Mouse (Mus musculus) kidney, embryonic 15.5 days (tissue): ENCODE results near the gene Cdca4. TPM values are rescaled to one million over a fixed set of nuclear protein-coding genes. Genes with fewer than 3 reads are reported as not detected.
A peak's percentile ranks its signal among the peaks of the same experiment; 100 is the strongest.

Source experiments
- ATAC-seq: fragments of 200-750 bp; cut with Nextera tagmentation; replicated peaks from 2 replicates; pipeline ENCODE4 v1.8.0; 2017; ENCODE audit warnings: moderate TSS enrichment; ENCODE audit not compliant: low FRiP score
- H3K27ac ChIP-seq: fragments of 300-500 bp; sonication (generic); 2 replicates; pipeline ENCODE4 v1.5.1; 2015; ENCODE audit warnings: mild to moderate bottlenecking, inconsistent platforms
- H3K27me3 ChIP-seq: fragments of 300-500 bp; sonication (generic); 2 replicates; pipeline ENCODE4 v1.6.1; 2015; ENCODE audit warnings: inconsistent platforms
- H3K36me3 ChIP-seq: fragments of 300-500 bp; sonication (generic); 2 replicates; pipeline ENCODE4 v1.6.1; 2015; ENCODE audit warnings: inconsistent platforms
- H3K4me1 ChIP-seq: fragments of 300-500 bp; sonication (generic); 2 replicates; pipeline ENCODE4 v1.6.1; 2015; ENCODE audit warnings: inconsistent platforms
- H3K4me2 ChIP-seq: fragments of 300-500 bp; sonication (generic); 2 replicates; pipeline ENCODE4 v1.6.1; 2015; ENCODE audit warnings: moderate library complexity, mild to moderate bottlenecking, inconsistent platforms
- H3K4me3 ChIP-seq: fragments of 300-500 bp; sonication (generic); replicated peaks from 2 replicates; pipeline ENCODE4 v1.5.1; 2015; ENCODE audit warnings: mild to moderate bottlenecking, inconsistent platforms
- H3K9ac ChIP-seq: fragments of 300-500 bp; sonication (generic); 2 replicates; pipeline ENCODE4 v1.6.1; 2015; ENCODE audit warnings: mild to moderate bottlenecking, inconsistent platforms
- H3K9me3 ChIP-seq: fragments of 300-500 bp; sonication (generic); replicated peaks from 2 replicates; pipeline ENCODE4 v1.6.1; 2016; ENCODE audit warnings: inconsistent platforms
- WGBS: fragments of 180-500 bp; shearing (Covaris S2); methylation state at CpG from one replicate; pipeline ENCODE4 v1.1.7; 2015; ENCODE audit warnings: mixed read lengths; 5-methylcytosine and 5-hydroxymethylcytosine counted together
- polyA plus RNA-seq: library from polyadenylated mRNA; unstranded; fragments of >200 nt; fragmentation: Nextera tagmentation; extraction: Ambion mirVana; gene quantifications from 2 replicates; pipeline ENCODE4 v1.2.1, GENCODE M21; 2015

Cdca4 gene
- 113 and 122 TPM in 2 replicates for polyA plus RNA-seq

- Histone ChIP-seq H3K4me2 (peak within 1 kb of the TSS; percentile 73), H3K4me3 (peak within 1 kb of the TSS; percentile 94), H3K27ac (peak within 1 kb of the TSS; percentile 96), H3K9me3 (no peaks in the 10 kb centered on the region), H3K4me1 (peaks cover 48% of the 10 kb centered on the region), H3K27me3 (no peaks in the 10 kb centered on the region), H3K36me3 (peaks cover 45% of the 10 kb centered on the region), H3K9ac (peak within 1 kb of the TSS; percentile 97)
- ATAC-seq: peak; percentile 98
- WGBS: under 1% methylated on average over 62 of the region's 72 CpGs
These were observed at the start of gene Cdca4 for GRCm38 (mm10) chr12:112829244-112829864. TSS of gene Cdca4 (minus strand) at chr12:112829423.

- Histone ChIP-seq H3K36me3 (no peaks in the 10 kb centered on the region), H3K9me3 (no peaks in the 10 kb centered on the region), H3K27ac (no peak overlapping the region), H3K4me3 (peak overlapping the region; percentile 40), H3K9ac (peak overlapping the region; percentile 21; the same call in 1 of the 2 replicates), H3K4me1 (peaks cover 37% of the 10 kb centered on the region), H3K4me2 (peak overlapping the region; percentile 69), H3K27me3 (peaks cover 76% of the 10 kb centered on the region)
- ATAC-seq: no peak; the same call in 1 of the 2 replicates
- WGBS: under 1% methylated on average over 31 of the region's 37 CpGs
These were observed 48.4 kb upstream of the Cdca4 start for GRCm38 (mm10) chr12:112877607-112878020.

GRCm38 (mm10) chr12:112877073-112877576 is 47.9 kb upstream of the Cdca4 start:
- Histone ChIP-seq H3K36me3 (no peaks in the 10 kb centered on the region), H3K9me3 (no peaks in the 10 kb centered on the region), H3K4me1 (peaks cover 37% of the 10 kb centered on the region), H3K27me3 (peaks cover 81% of the 10 kb centered on the region), H3K27ac (no peak overlapping the region), H3K4me2 (peak overlapping the region; percentile 69), H3K9ac (peak overlapping the region; percentile 21; the same call in 1 of the 2 replicates), H3K4me3 (peak overlapping the region; percentile 40)
- 5% methylated on average over 17 of the region's 17 CpGs for WGBS
- no peak for ATAC-seq

- H3K27ac ChIP-seq: no peak overlapping the region
- ATAC-seq: 0 out of 2 replicates have a peak, but pooled peaks have one; percentile 30
- WGBS: 4% methylated on average over 28 of the region's 28 CpGs
- peak overlapping the region; percentile 40 for H3K4me3 ChIP-seq
- peak overlapping the region; percentile 69 for H3K4me2 ChIP-seq
- peak overlapping the region; percentile 12; the same call in 1 of the 2 replicates for H3K9ac ChIP-seq
- no peaks in the 10 kb centered on the region for H3K9me3 ChIP-seq
- peaks cover 37% of the 10 kb centered on the region for H3K4me1 ChIP-seq
- H3K36me3 ChIP-seq: no peaks in the 10 kb centered on the region
- H3K27me3 ChIP-seq: peaks cover 86% of the 10 kb centered on the region
These were observed 47.3 kb upstream of the Cdca4 start for GRCm38 (mm10) chr12:112876332-112877072.

GRCm38 (mm10) chr12:112875225-112876013 is 46.2 kb upstream of the Cdca4 start:
- ATAC-seq: peak; percentile 57
- Histone ChIP-seq H3K27ac (no peak overlapping the region), H3K4me1 (peaks cover 45% of the 10 kb centered on the region), H3K9me3 (no peaks in the 10 kb centered on the region), H3K36me3 (no peaks in the 10 kb centered on the region), H3K4me2 (no peak overlapping the region), H3K4me3 (no peak overlapping the region), H3K27me3 (peaks cover 91% of the 10 kb centered on the region), H3K9ac (no peak overlapping the region)
- 23% methylated on average over 16 of the region's 16 CpGs for WGBS

- 0 out of 2 replicates have a peak overlapping the region, but pooled peaks have one; percentile 18 for H3K9ac ChIP-seq
- peaks cover 53% of the 10 kb centered on the region for H3K4me1 ChIP-seq
- H3K9me3 ChIP-seq: no peaks in the 10 kb centered on the region
- no peaks in the 10 kb centered on the region for H3K36me3 ChIP-seq
- no peak overlapping the region for H3K27ac ChIP-seq
- peak overlapping the region; percentile 64 for H3K4me2 ChIP-seq
- H3K4me3 ChIP-seq: peak overlapping the region; percentile 31
- 11% methylated on average over 22 of the region's 22 CpGs for WGBS
- ATAC-seq: 0 out of 2 replicates have a peak, but pooled peaks have one; percentile 11
- peaks cover 84% of the 10 kb centered on the region for H3K27me3 ChIP-seq
These were observed 45.0 kb upstream of the Cdca4 start for GRCm38 (mm10) chr12:112874199-112874598.

- H3K27ac ChIP-seq: no peak overlapping the region
- 19% methylated on average over 18 of the region's 18 CpGs for WGBS
- no peaks in the 10 kb centered on the region for H3K9me3 ChIP-seq
- H3K36me3 ChIP-seq: no peaks in the 10 kb centered on the region
- peak overlapping the region; percentile 31 for H3K4me3 ChIP-seq
- H3K4me2 ChIP-seq: peak overlapping the region; percentile 64
- H3K27me3 ChIP-seq: peaks cover 78% of the 10 kb centered on the region
- peaks cover 54% of the 10 kb centered on the region for H3K4me1 ChIP-seq
- no peak; the same call in 1 of the 2 replicates for ATAC-seq
- H3K9ac ChIP-seq: 0 out of 2 replicates have a peak overlapping the region, but pooled peaks have one; percentile 18
These were observed 44.4 kb upstream of the Cdca4 start for GRCm38 (mm10) chr12:112873452-112874190.

GRCm38 (mm10) chr12:112872991-112873390 is 43.8 kb upstream of the Cdca4 start:
- H3K9me3 ChIP-seq: no peaks in the 10 kb centered on the region
- no peaks in the 10 kb centered on the region for H3K36me3 ChIP-seq
- H3K4me1 ChIP-seq: peaks cover 54% of the 10 kb centered on the region
- ATAC-seq: no peak
- H3K27ac ChIP-seq: no peak overlapping the region
- no peak overlapping the region for H3K4me3 ChIP-seq
- H3K27me3 ChIP-seq: peaks cover 72% of the 10 kb centered on the region
- WGBS: 83% methylated on average over 10 of the region's 10 CpGs
- no peak overlapping the region for H3K9ac ChIP-seq
- no peak overlapping the region for H3K4me2 ChIP-seq

- no peak overlapping the region for H3K4me3 ChIP-seq
- H3K4me2 ChIP-seq: no peak overlapping the region
- H3K27ac ChIP-seq: no peak overlapping the region
- peaks cover 55% of the 10 kb centered on the region for H3K27me3 ChIP-seq
- ATAC-seq: no peak
- 78% methylated on average over 2 of the region's 2 CpGs for WGBS
- H3K4me1 ChIP-seq: peaks cover 36% of the 10 kb centered on the region
- no peaks in the 10 kb centered on the region for H3K9me3 ChIP-seq
- H3K36me3 ChIP-seq: no peaks in the 10 kb centered on the region
- no peak overlapping the region for H3K9ac ChIP-seq
These were observed 42.0 kb upstream of the Cdca4 start for GRCm38 (mm10) chr12:112871272-112871671.

GRCm38 (mm10) chr12:112870775-112871174 is 41.6 kb upstream of the Cdca4 start:
- no peak overlapping the region for H3K9ac ChIP-seq
- H3K4me3 ChIP-seq: no peak overlapping the region
- H3K27me3 ChIP-seq: peaks cover 50% of the 10 kb centered on the region
- ATAC-seq: no peak; the same call in 1 of the 2 replicates
- WGBS: 50% methylated on average over 13 of the region's 13 CpGs
- no peak overlapping the region for H3K27ac ChIP-seq
- no peaks in the 10 kb centered on the region for H3K9me3 ChIP-seq
- H3K4me1 ChIP-seq: peaks cover 31% of the 10 kb centered on the region
- H3K4me2 ChIP-seq: no peak overlapping the region
- no peaks in the 10 kb centered on the region for H3K36me3 ChIP-seq

GRCm38 (mm10) chr12:112869783-112870204 is 40.6 kb upstream of the Cdca4 start:
- ATAC-seq: no peak
- 5% methylated on average over 16 of the region's 16 CpGs for WGBS
- Histone ChIP-seq H3K27ac (no peak overlapping the region), H3K27me3 (peaks cover 41% of the 10 kb centered on the region), H3K4me3 (no peak overlapping the region), H3K4me2 (peak overlapping the region; percentile 40), H3K9ac (no peak overlapping the region), H3K9me3 (no peaks in the 10 kb centered on the region), H3K36me3 (no peaks in the 10 kb centered on the region), H3K4me1 (peaks cover 31% of the 10 kb centered on the region)
